Mouse (Mus musculus) midbrain, embryonic 14.5 days (tissue): Measurements from ENCODE around the gene Gm21719. TPM values are rescaled to one million over a fixed set of nuclear protein-coding genes. Genes with fewer than 3 reads are reported as not detected.
"Not testable (repeated sequence)": the region's sequence is repeated elsewhere in the genome, so short reads cannot be mapped to it uniquely, and the experiment has no call there.

ENCODE experiments used
- ATAC-seq: fragments of 200-750 bp; cut with Nextera tagmentation; 2 replicates; pipeline ENCODE4 v1.8.0; 2017; ENCODE audit warnings: moderate number of reproducible peaks, moderate library complexity; ENCODE audit not compliant: low FRiP score, low TSS enrichment
- DNase-seq: peaks from one replicate; pipeline ENCODE4 v3.0.0-alpha.2; 2015
- H3K27ac ChIP-seq: fragments of 300-500 bp; sonication (generic); replicated peaks from 2 replicates; pipeline ENCODE4 v1.5.1; 2014; ENCODE audit warnings: mild to moderate bottlenecking, low read depth, low read length, moderate library complexity
- H3K27me3 ChIP-seq: fragments of 300-500 bp; sonication (generic); 2 replicates; pipeline ENCODE4 v1.6.1; 2014; ENCODE audit warnings: low read length, control low read depth, mixed read lengths; ENCODE audit not compliant: control insufficient read depth, insufficient read depth
- H3K36me3 ChIP-seq: fragments of 300-500 bp; sonication (generic); 2 replicates; pipeline ENCODE4 v1.6.1; 2014; ENCODE audit warnings: low read length, control low read depth; ENCODE audit not compliant: control insufficient read depth, insufficient read depth
- H3K4me1 ChIP-seq: fragments of 300-500 bp; sonication (generic); 2 replicates; pipeline ENCODE4 v1.6.1; 2014; ENCODE audit warnings: mild to moderate bottlenecking, antibody characterized with exemption, low read length, control low read depth; ENCODE audit not compliant: control insufficient read depth, insufficient read depth
- H3K4me2 ChIP-seq: fragments of 300-500 bp; sonication (generic); 2 replicates; pipeline ENCODE4 v1.6.1; 2014; ENCODE audit warnings: mild to moderate bottlenecking, low read length, moderate library complexity
- H3K4me3 ChIP-seq: fragments of 300-500 bp; sonication (generic); replicated peaks from 2 replicates; pipeline ENCODE4 v1.5.1; 2014; ENCODE audit warnings: low read depth, low read length
- H3K9ac ChIP-seq: fragments of 300-500 bp; sonication (generic); replicated peaks from 2 replicates; pipeline ENCODE4 v1.6.1; 2014; ENCODE audit warnings: mild to moderate bottlenecking, low read length, moderate library complexity
- H3K9me3 ChIP-seq: fragments of 300-500 bp; sonication (generic); 2 replicates; pipeline ENCODE4 v1.6.1; 2016; ENCODE audit warnings: low read length, control low read depth, mixed read lengths; ENCODE audit not compliant: control insufficient read depth
- WGBS: fragments of 180-500 bp; shearing (Covaris S2); extraction: QIAGEN DNeasy Blood & Tissue Kit; methylation state at CpG from one replicate; pipeline ENCODE4 v1.1.7; 2014; 5-methylcytosine and 5-hydroxymethylcytosine counted together
- polyA plus RNA-seq: library from polyadenylated mRNA; unstranded; fragments of >200 nt; fragmentation: Nextera tagmentation; extraction: Ambion mirVana; gene quantifications from 2 replicates; pipeline ENCODE4 v1.2.1, GENCODE M21; 2014

Gm21719 gene
- polyA plus RNA-seq, result not detected in 2 replicates

- not testable (repeated sequence) for ATAC-seq, H3K9ac ChIP-seq, H3K4me1 ChIP-seq, DNase-seq, H3K27ac ChIP-seq, H3K4me3 ChIP-seq, H3K9me3 ChIP-seq, H3K4me2 ChIP-seq, H3K27me3 ChIP-seq, H3K36me3 ChIP-seq
- WGBS, result 20% methylated on average over 1 of the region's 1 CpGs
Observed at GRCm38 (mm10) chrY:6682772-6683171, at the start of gene Gm21719. TSS of gene Gm21719 (minus strand) at chrY:6682872.

Other genes with a start within 250 kb of the Gm21719 start
- gene Gm28919, start 99.3 kb downstream of the Gm21719 start, polyA plus RNA-seq, result not detected in 2 replicates
- gene Gm20830, start 235.4 kb upstream of the Gm21719 start, polyA plus RNA-seq, result not detected in 2 replicates